Mouse (Mus musculus) heart, embryonic 14.5 days (tissue): ENCODE data around the gene Krt71. TPM values are rescaled to one million over a fixed set of nuclear protein-coding genes. Genes with fewer than 3 reads are reported as not detected.

Experiments
- ATAC-seq: fragments of 200-750 bp; cut with Nextera tagmentation; 2 replicates; pipeline ENCODE4 v1.8.0; 2017; ENCODE audit warnings: low read depth, moderate TSS enrichment; ENCODE audit not compliant: insufficient number of reproducible peaks, insufficient read depth, low FRiP score
- H3K27ac ChIP-seq, 2 experiments: fragments of 200-500 bp in 1 of 2; fragments of 300-500 bp in 1 of 2; sonication (generic) in 1 of 2; replicated peaks in 1 of 2; 2 replicates each; pipeline ENCODE4 v1.5.1; 2012 to 2014; ENCODE audit warnings: low read depth in 2 of 2, low read length in 2 of 2, control low read depth in 1 of 2, mild to moderate bottlenecking in 1 of 2, mixed read lengths in 1 of 2; ENCODE audit not compliant: control insufficient read depth in 1 of 2, insufficient read depth in 1 of 2
- H3K27me3 ChIP-seq: fragments of 300-500 bp; sonication (generic); 2 replicates; pipeline ENCODE4 v1.6.1; 2014; ENCODE audit warnings: mild to moderate bottlenecking, low read length, control low read depth; ENCODE audit not compliant: control insufficient read depth, insufficient read depth
- H3K36me3 ChIP-seq: fragments of 300-500 bp; sonication (generic); 2 replicates; pipeline ENCODE4 v1.6.1; 2014; ENCODE audit warnings: mild to moderate bottlenecking, control low read depth, low read length, mixed read lengths; ENCODE audit not compliant: control insufficient read depth, insufficient read depth
- H3K4me1 ChIP-seq, 2 experiments: fragments of 200-500 bp in 1 of 2; fragments of 300-500 bp in 1 of 2; sonication (generic) in 1 of 2; 2 replicates each; pipeline ENCODE4 v1.6.1; 2012 to 2014; ENCODE audit warnings: low read length in 2 of 2, control low read depth in 1 of 2, mixed read lengths in 1 of 2; ENCODE audit not compliant: control insufficient read depth in 2 of 2, insufficient read depth in 2 of 2
- H3K4me2 ChIP-seq: fragments of 300-500 bp; sonication (generic); 2 replicates; pipeline ENCODE4 v1.6.1; 2014; ENCODE audit warnings: mild to moderate bottlenecking, low read length
- H3K4me3 ChIP-seq, 2 experiments: fragments of 200-500 bp in 1 of 2; fragments of 300-500 bp in 1 of 2; sonication (generic) in 1 of 2; 2 replicates each; pipeline ENCODE4 v1.5.1; 2012 to 2014; ENCODE audit warnings: low read length in 2 of 2, mild to moderate bottlenecking in 2 of 2, control low read depth in 1 of 2, low read depth in 1 of 2, moderate library complexity in 1 of 2; ENCODE audit not compliant: control insufficient read depth in 1 of 2, insufficient read depth in 1 of 2
- H3K9ac ChIP-seq: fragments of 300-500 bp; sonication (generic); 2 replicates; pipeline ENCODE4 v1.6.1; 2014; ENCODE audit warnings: mild to moderate bottlenecking, low read length
- H3K9me3 ChIP-seq: fragments of 300-500 bp; sonication (generic); 2 replicates; pipeline ENCODE4 v1.6.1; 2016; ENCODE audit warnings: low read length, control low read depth; ENCODE audit not compliant: control insufficient read depth
- WGBS: fragments of 180-500 bp; shearing (Covaris S2); extraction: QIAGEN DNeasy Blood & Tissue Kit; methylation state at CpG from one replicate; pipeline ENCODE4 v1.1.7; 2014; 5-methylcytosine and 5-hydroxymethylcytosine counted together
- microRNA-seq: library from miRNA; unstranded; fragments of <30 nt; microRNA quantifications from one replicate; pipeline ENCODE4, GENCODE M21; 2016
- polyA plus RNA-seq: library from polyadenylated mRNA; unstranded; fragments of >200 nt; fragmentation: Nextera tagmentation; extraction: Ambion mirVana; gene quantifications from 2 replicates; pipeline ENCODE4 v1.2.1, GENCODE M21; 2014

Krt71 gene
- polyA plus RNA-seq, 1 experiment from 2014 or later, result not detected

GRCm38 (mm10) chr15:101688161-101688560 lies 54.7 kb downstream of the Krt71 start:
- Histone ChIP-seq H3K36me3 (no peaks in the 10 kb centered on the region), H3K9ac (no peak overlapping the region), H3K27me3 (no peaks in the 10 kb centered on the region), H3K9me3 (no peaks in the 10 kb centered on the region), H3K27ac (no peak overlapping the region), H3K4me2 (no peak overlapping the region), H3K4me3 (no peak overlapping the region), H3K4me1 (no peaks in the 10 kb centered on the region)
- WGBS, result 51% methylated on average over 2 of the region's 2 CpGs
- no peak for ATAC-seq

Small RNA genes lying within 50 kb of the gene (microRNA-seq; reads per million reads assigned to microRNA genes)
- gene Gm44323 (not detected), gene Gm44342 (not detected)

Other genes with a start within 250 kb of the Krt71 start
- gene Gm49425, start 225.8 kb downstream of the Krt71 start, polyA plus RNA-seq, result not detected in 2 replicates
- not detected in 2 replicates for gene Krt84, start 210.3 kb downstream of the Krt71 start, polyA plus RNA-seq
- not detected in 2 replicates for gene Krt82, start 192.4 kb downstream of the Krt71 start, polyA plus RNA-seq
- gene Krt90, start 180.2 kb downstream of the Krt71 start, polyA plus RNA-seq, result not detected in 2 replicates
- 0.05 TPM in 1 of 2 replicates, not detected in the other for gene Krt75, start 169.2 kb downstream of the Krt71 start, polyA plus RNA-seq
- not detected in 2 replicates for gene Gm5414, start 114.9 kb downstream of the Krt71 start, polyA plus RNA-seq
- not detected in 2 replicates for gene Gm5478, start 95.7 kb downstream of the Krt71 start, polyA plus RNA-seq
- not detected in 2 replicates for gene Krt6b, start 62.8 kb downstream of the Krt71 start, polyA plus RNA-seq
- gene Krt6a, start 48.8 kb downstream of the Krt71 start, polyA plus RNA-seq, result not detected in 2 replicates
- gene Krt5, start 30.2 kb downstream of the Krt71 start, polyA plus RNA-seq, result not detected in 2 replicates
- gene Krt72, start 43.4 kb upstream of the Krt71 start, polyA plus RNA-seq, result not detected in 2 replicates
- gene Krt73, start 59.2 kb upstream of the Krt71 start, polyA plus RNA-seq, result not detected in 2 replicates
- not detected in 2 replicates for gene Krt2, start 75.1 kb upstream of the Krt71 start, polyA plus RNA-seq
- 0.31 and 0.55 TPM in 2 replicates for gene Krt1, start 107.7 kb upstream of the Krt71 start, polyA plus RNA-seq
- not detected in 2 replicates for gene Krt77, start 126.6 kb upstream of the Krt71 start, polyA plus RNA-seq
- not detected in 2 replicates for gene Krt76, start 149.8 kb upstream of the Krt71 start, polyA plus RNA-seq
- 0.42 TPM in 1 of 2 replicates, not detected in the other for gene Krt4, start 181.6 kb upstream of the Krt71 start, polyA plus RNA-seq
- 0.51 and 0.63 TPM in 2 replicates for gene Krt79, start 197.2 kb upstream of the Krt71 start, polyA plus RNA-seq
- gene Krt78, start 211.2 kb upstream of the Krt71 start, polyA plus RNA-seq, result not detected in 2 replicates